Mouse (Mus musculus) G1E-ER4 (cell line): Measurements from ENCODE around the gene Fap. TPM values are rescaled to one million over a fixed set of nuclear protein-coding genes. Genes with fewer than 3 reads are reported as not detected.
A peak's percentile ranks its signal among the peaks of the same experiment; 100 is the strongest.

Experiments used
- GATA1 ChIP-seq: IDR thresholded peaks from one replicate; pipeline ENCODE4 v1.8.0; 2012; ENCODE audit warnings: low read length, inconsistent platforms
- polyA plus RNA-seq: library from polyadenylated mRNA; stranded (reverse); fragments of >175 nt; gene quantifications from 2 replicates; pipeline ENCODE4 v1.2.3, GENCODE M21; 2012

Fap gene
- polyA plus RNA-seq = not detected in 2 replicates

- TF ChIP-seq GATA1 = no peak
Observed at GRCm38 (mm10) chr2:62573753-62574159, at the start of gene Fap. Gene Fap, minus strand, starts transcription at chr2:62574075.

- TF ChIP-seq GATA1 = no peak
Observed at GRCm38 (mm10) chr2:62623024-62623441, 49.2 kb upstream of the Fap start.

DNA sequence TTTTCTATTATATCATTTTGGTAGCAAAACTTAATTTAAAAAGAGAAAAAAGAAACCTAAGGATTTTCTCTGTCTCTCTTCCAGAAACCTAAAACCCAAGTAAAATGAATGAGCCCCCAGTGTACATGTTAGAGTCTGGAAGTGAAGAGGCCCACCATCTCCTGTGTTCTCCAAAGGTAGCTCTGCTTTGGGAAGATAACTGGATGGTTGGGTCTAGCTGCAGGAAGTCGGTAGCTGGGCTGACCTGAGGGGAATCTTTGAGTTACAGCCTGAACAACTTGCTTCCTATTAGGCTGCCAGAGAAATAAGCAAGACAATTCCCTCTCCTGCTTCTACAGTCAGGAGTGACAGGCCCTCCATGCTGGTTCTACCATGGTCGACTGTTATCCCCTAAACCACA, 45.8 kb upstream of the Fap start:
- TF ChIP-seq GATA1 = no peak

- peak; percentile 85 for TF ChIP-seq GATA1
Observed at GRCm38 (mm10) chr2:62618934-62619341, 45.1 kb upstream of the Fap start.

DNA sequence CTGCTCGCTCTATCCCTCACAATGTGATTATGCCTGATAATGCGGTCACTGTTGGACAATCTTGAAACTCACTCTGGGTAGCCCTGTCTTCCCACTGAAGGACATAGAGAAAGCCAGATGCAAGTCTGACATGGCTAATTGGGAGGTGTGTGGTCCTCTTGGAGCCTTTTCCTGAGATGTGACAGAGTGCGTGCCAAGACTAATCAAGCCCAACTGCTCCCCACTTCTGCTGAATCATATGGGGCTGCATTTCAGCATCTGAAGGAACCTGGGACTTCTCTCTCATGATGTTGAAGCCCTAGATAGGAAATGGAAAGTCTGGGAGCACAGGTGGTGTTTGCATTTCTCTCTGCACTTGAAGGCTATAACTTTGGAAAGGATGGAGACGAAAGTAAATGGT, 39.3 kb upstream of the Fap start:
- no peak for TF ChIP-seq GATA1

DNA sequence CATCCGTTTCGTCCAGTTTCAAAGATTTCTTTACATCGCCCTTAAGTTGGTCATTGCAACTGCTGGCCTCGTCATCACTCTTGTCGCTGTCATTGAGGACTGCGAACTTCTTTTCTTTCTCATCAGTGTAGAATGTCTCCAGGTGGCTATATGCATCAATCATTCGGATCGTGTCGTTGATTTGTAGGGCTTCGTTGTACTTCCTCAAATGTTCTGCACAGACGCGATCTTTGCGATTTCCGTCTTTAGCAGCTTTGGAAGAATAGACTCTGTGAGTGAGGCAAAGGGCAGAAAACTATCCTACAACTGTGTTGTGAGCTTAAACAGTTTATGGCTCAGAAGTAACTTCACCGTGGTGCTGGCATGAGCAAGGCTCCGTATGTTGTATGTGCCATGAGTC, 32.3 kb upstream of the Fap start:
- no peak for TF ChIP-seq GATA1

GRCm38 (mm10) chr2:62603530-62603929, 29.7 kb upstream of the Fap start:
- TF ChIP-seq GATA1 = no peak

GRCm38 (mm10) chr2:62596586-62596985, 22.7 kb upstream of the Fap start:
- no peak for TF ChIP-seq GATA1

DNA sequence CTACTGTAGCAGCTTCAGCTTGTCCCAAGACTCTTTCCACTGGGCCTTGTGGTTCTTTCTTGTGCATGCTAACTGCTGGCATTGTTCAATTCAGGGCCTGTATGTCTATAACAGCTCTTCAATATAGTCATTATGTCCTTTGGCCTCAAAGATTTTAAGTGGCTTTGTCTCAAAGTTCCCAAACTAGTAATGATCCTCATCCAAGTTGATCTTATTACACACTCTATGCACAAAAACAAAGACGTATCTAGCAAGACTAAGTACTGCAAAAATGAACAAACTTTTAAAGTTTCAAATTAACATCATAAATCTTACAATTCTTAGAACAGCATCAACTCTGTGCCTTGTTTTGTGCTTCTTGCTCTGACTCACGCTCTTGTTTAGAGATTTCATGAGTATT, 20.6 kb upstream of the Fap start:
- TF ChIP-seq GATA1 = no peak

GRCm38 (mm10) chr2:62591555-62591954, 17.7 kb upstream of the Fap start:
- TF ChIP-seq GATA1 = no peak

- TF ChIP-seq GATA1 = no peak
Observed at GRCm38 (mm10) chr2:62589333-62589732, 15.5 kb upstream of the Fap start.

- no peak for TF ChIP-seq GATA1
Observed at GRCm38 (mm10) chr2:62585769-62586168, 11.9 kb upstream of the Fap start.

- no peak for TF ChIP-seq GATA1
Observed at GRCm38 (mm10) chr2:62574962-62575361, 1.1 kb upstream of the Fap start.

DNA sequence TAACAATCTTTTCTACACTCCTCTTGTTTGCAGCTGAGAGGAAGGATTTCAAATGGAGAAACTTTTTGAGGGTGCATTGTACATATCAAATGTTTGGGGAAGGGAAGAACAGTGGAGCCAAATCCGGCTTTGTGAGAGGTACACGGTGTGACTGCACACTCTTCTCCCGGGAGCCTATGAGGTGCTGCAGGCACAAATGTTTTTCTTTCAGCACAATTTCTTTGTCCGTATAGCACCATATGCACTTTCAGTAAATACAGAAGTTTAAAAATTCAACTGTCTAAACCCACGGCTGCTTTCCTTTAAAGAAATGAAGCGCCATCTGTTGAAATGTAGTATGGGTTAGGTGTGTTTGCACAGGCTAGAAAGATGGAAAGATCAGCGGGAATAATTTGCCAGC, 375 bp upstream of the Fap start:
- TF ChIP-seq GATA1 = no peak

DNA sequence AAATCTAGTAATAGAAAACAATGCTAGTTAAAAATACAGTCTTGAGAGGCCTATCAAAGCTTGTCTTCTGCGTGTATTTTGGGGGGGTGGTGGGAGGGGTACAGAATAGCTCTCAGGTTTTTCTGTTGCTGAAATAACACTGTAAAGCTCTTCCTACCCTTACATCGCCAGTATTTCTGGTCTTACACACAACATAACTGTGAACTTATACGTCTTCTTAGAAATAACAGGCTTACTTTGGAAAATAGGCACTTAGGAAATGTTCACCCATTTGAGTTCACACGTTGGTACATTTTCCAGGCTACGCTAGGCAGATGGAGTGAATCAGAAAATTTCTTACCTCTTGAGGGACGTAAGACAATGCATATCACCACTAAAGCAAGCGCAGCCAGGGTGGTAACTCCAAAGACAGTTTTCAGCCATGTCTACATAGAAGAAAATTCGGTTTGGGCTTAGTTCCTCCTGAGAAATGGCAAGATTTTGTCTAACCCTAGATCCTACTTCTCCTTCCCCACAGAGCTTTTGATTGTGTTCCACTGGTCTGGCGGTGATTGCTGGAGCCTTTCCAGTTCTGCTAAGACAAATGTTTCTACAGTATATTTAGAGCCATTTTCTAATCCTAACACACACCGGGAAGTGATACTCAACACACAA, 649 bp downstream of the Fap start:
- TF ChIP-seq GATA1 = no peak

- no peak for TF ChIP-seq GATA1
Observed at GRCm38 (mm10) chr2:62564687-62565086, 9.2 kb downstream of the Fap start.

- TF ChIP-seq GATA1 = no peak
Observed at GRCm38 (mm10) chr2:62562661-62563485, 11.0 kb downstream of the Fap start.
